Mouse (Mus musculus): Measurements from ENCODE around the gene Slit2. TPM values are rescaled to one million over a fixed set of nuclear protein-coding genes. Genes with fewer than 3 reads are reported as not detected.

Gene Slit2
- polyA plus RNA-seq, 1 experiment = 328 TPM

DNA sequence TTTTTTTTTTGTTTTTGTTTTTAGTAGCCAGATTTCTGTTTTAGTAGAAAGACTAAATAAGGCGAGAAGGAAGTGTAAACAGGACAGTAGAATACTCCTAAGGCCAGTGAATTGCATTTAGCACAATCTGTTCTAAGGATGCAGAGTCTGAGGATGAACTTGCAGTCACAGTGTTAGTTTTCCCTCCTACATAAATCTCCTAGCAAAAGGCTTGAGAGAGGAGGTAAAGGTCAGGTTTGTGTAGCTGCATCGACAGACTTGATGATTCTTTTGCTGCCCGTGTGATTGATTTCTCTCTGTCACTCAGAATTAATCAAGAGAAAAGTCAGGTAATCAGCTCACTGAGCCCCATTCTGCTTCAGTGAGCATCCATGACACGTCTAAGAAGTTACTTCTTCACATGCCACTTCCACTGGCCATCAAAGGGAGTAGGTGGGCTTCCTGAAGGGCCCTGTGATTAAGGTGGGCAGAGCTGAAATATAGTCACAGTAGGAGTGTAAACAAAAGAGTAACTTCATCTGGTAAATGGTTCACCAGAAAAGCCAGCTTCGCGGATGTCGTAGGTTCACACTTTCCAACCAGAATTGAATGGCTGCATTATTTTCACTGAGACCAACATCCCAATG is 358.0 kb downstream of the Slit2 start:
- H3K27ac ChIP-seq (ENCODE audit: insufficient read depth, low read length) = no peak overlapping the region
- H3K4me3 ChIP-seq (ENCODE audit: insufficient read depth, low read length) = no peak overlapping the region
- no peak for TF ChIP-seq CTCF (IDR thresholded peaks at IDR 0.05; ENCODE audit: borderline replicate concordance, insufficient read depth, low read length)
- TF ChIP-seq POLR2A (IDR thresholded peaks at IDR 0.05; ENCODE audit: low read depth, low read length) = no peak
- H3K4me1 ChIP-seq (ENCODE audit: control insufficient read depth, insufficient read depth, low read length) = no peaks in the 10 kb centered on the region

- Histone ChIP-seq H3K4me3 (ENCODE audit: insufficient read depth, low read length) (no peak overlapping the region), H3K27ac (ENCODE audit: insufficient read depth, low read length) (no peak overlapping the region), H3K4me1 (ENCODE audit: control insufficient read depth, insufficient read depth, low read length) (no peaks in the 10 kb centered on the region)
- no peak for TF ChIP-seq POLR2A (IDR thresholded peaks at IDR 0.05; ENCODE audit: low read depth, low read length)
- no peak for TF ChIP-seq CTCF (IDR thresholded peaks at IDR 0.05; ENCODE audit: borderline replicate concordance, insufficient read depth, low read length)
Measured at GRCm38 (mm10) chr5:48345095-48345982, 362.4 kb downstream of the Slit2 start.

DNA sequence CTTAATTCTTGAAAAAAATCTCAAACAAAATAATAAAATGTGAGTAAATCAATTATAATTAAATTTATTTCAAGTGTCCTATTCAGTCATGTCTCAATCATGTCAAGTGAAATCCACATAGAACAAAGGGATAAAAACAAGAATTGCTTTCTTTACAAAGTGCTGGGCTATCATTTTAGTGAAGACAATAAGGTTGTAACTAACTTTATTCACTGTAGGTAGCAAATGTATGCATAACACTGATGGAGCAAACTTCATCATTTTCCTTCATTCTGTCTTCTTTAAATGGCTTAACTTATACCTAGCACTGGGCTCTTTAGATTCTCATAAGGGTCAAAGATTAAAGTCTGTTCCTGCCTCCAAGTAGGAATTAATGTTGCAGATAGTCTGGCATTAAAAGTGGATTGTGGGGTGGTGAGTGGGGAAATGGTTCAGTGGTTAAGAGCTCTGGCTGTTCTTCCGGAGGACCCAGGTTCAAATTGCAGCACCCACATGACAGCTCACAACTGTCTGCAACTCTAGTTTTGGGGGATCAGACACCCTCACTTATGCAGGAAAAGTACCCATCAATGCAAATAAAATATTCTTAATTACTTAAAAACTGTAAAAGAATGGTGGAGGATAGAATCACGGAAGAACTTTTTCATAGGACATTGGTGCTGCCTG is 363.2 kb downstream of the Slit2 start:
- Histone ChIP-seq H3K27ac (ENCODE audit: insufficient read depth, low read length) (no peak overlapping the region), H3K4me1 (ENCODE audit: control insufficient read depth, insufficient read depth, low read length) (no peaks in the 10 kb centered on the region), H3K4me3 (ENCODE audit: insufficient read depth, low read length) (no peak overlapping the region)
- TF ChIP-seq CTCF (IDR thresholded peaks at IDR 0.05; ENCODE audit: borderline replicate concordance, insufficient read depth, low read length) (no peak), POLR2A (IDR thresholded peaks at IDR 0.05; ENCODE audit: low read depth, low read length) (no peak)

GRCm38 (mm10) chr5:48349309-48349708 is 366.4 kb downstream of the Slit2 start:
- H3K4me3 ChIP-seq (ENCODE audit: insufficient read depth, low read length) = no peak overlapping the region
- no peaks in the 10 kb centered on the region for H3K4me1 ChIP-seq (ENCODE audit: control insufficient read depth, insufficient read depth, low read length)
- H3K27ac ChIP-seq (ENCODE audit: insufficient read depth, low read length) = no peak overlapping the region
- no peak for TF ChIP-seq CTCF (IDR thresholded peaks at IDR 0.05; ENCODE audit: borderline replicate concordance, insufficient read depth, low read length)
- TF ChIP-seq POLR2A (IDR thresholded peaks at IDR 0.05; ENCODE audit: low read depth, low read length) = no peak
